Mouse (Mus musculus) limb, embryonic 12.5 days (tissue): Measurements from ENCODE around the gene Ulk2. TPM values are rescaled to one million over a fixed set of nuclear protein-coding genes. Genes with fewer than 3 reads are reported as not detected.

Experiments used
- ATAC-seq: fragments of 200-750 bp; cut with Nextera tagmentation; 2 replicates; pipeline ENCODE4 v1.8.0; 2017; ENCODE audit warnings: low read depth, moderate TSS enrichment; ENCODE audit not compliant: insufficient number of reproducible peaks, insufficient read depth, low FRiP score, low TSS enrichment
- H3K27ac ChIP-seq: fragments of 300-500 bp; sonication (generic); 2 replicates; pipeline ENCODE4 v1.5.1; 2016; ENCODE audit warnings: mild to moderate bottlenecking, moderate library complexity
- H3K27me3 ChIP-seq: fragments of 300-500 bp; sonication (generic); 2 replicates; pipeline ENCODE4 v1.6.1; 2016; ENCODE audit warnings: mild to moderate bottlenecking, moderate library complexity
- H3K36me3 ChIP-seq: fragments of 300-500 bp; sonication (generic); 2 replicates; pipeline ENCODE4 v1.6.1; 2016; ENCODE audit warnings: mild to moderate bottlenecking, moderate library complexity
- H3K4me1 ChIP-seq: fragments of 300-500 bp; sonication (generic); replicated peaks from 2 replicates; pipeline ENCODE4 v1.6.1; 2016
- H3K4me2 ChIP-seq: fragments of 300-500 bp; sonication (generic); 2 replicates; pipeline ENCODE4 v1.6.1; 2016; ENCODE audit warnings: mild to moderate bottlenecking, moderate library complexity
- H3K4me3 ChIP-seq: fragments of 300-500 bp; sonication (generic); replicated peaks from 2 replicates; pipeline ENCODE4 v1.5.1; 2016; ENCODE audit warnings: mild to moderate bottlenecking
- H3K9ac ChIP-seq: fragments of 300-500 bp; sonication (generic); replicated peaks from 2 replicates; pipeline ENCODE4 v1.6.1; 2016; ENCODE audit warnings: mild to moderate bottlenecking, moderate library complexity
- H3K9me3 ChIP-seq: fragments of 300-500 bp; sonication (generic); 2 replicates; pipeline ENCODE4 v1.6.1; 2016; ENCODE audit warnings: mild to moderate bottlenecking, moderate library complexity
- WGBS: fragments of 180-500 bp; shearing (Covaris S2); methylation state at CpG from one replicate; pipeline ENCODE4 v1.1.7; 2016; 5-methylcytosine and 5-hydroxymethylcytosine counted together
- polyA plus RNA-seq: library from polyadenylated mRNA; unstranded; fragments of >200 nt; fragmentation: Nextera tagmentation; extraction: Ambion mirVana; gene quantifications from 2 replicates; pipeline ENCODE4 v1.2.1, GENCODE M21; 2016

The Ulk2 gene
- polyA plus RNA-seq, 1 experiment from 2014 or later: 19.7 TPM

DNA sequence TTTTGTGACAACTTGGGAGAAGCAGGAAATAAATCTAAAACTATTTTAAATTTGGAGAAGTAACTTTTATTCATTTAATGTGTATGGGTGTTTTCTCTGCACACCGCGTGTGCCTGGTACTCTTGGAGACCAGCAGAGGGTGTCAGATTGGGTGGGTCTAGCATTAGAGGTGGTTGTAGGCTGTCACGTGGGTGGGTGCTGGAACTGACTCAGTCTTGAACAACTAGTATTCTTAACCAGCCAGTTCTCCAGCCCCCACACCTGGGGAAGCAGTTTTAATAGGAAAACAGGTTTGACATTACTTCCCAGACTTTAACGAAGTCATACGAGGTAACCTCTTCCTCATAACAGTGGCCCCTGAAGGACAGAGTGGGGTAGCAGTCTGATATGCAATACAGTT lies 94.4 kb downstream of the Ulk2 start:
- H3K9me3 ChIP-seq: no peaks in the 10 kb centered on the region
- H3K27ac ChIP-seq: no peak overlapping the region
- no peak for ATAC-seq
- H3K27me3 ChIP-seq: no peaks in the 10 kb centered on the region
- peak overlapping the region; percentile 58 for H3K4me3 ChIP-seq
- H3K9ac ChIP-seq: no peak overlapping the region
- peak overlapping the region; percentile 67 for H3K4me2 ChIP-seq
- peaks cover 7% of the 10 kb centered on the region for H3K4me1 ChIP-seq
- peaks cover 17% of the 10 kb centered on the region; the same call in 1 of the 2 replicates for H3K36me3 ChIP-seq
- 71% methylated on average over 5 of the region's 5 CpGs for WGBS

DNA sequence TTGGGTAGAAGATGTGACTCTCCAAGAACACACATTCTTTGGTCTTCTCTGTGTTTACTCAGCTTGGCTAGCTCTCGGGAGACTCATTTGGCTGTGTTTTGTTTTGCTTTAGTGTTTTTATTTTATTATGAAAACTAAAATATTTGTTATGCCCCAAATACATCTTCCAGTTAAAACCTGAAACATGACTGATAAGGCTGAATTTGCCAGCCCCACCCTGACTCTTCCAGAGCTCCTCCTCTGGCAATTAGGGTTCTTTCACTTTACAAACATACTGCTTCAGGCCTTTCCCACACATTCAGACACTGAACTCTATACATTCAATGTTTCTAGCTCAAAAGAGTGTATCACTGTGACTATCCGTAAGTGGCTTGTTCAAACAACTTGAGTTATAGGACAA lies 97.7 kb downstream of the Ulk2 start:
- no peak overlapping the region for H3K4me2 ChIP-seq
- peaks cover 7% of the 10 kb centered on the region for H3K4me1 ChIP-seq
- ATAC-seq: no peak
- 92% methylated on average over 2 of the region's 2 CpGs for WGBS
- H3K27ac ChIP-seq: no peak overlapping the region
- no peak overlapping the region for H3K9ac ChIP-seq
- no peak overlapping the region for H3K4me3 ChIP-seq
- no peaks in the 10 kb centered on the region for H3K9me3 ChIP-seq
- no peaks in the 10 kb centered on the region for H3K27me3 ChIP-seq
- peaks cover 47% of the 10 kb centered on the region for H3K36me3 ChIP-seq

DNA sequence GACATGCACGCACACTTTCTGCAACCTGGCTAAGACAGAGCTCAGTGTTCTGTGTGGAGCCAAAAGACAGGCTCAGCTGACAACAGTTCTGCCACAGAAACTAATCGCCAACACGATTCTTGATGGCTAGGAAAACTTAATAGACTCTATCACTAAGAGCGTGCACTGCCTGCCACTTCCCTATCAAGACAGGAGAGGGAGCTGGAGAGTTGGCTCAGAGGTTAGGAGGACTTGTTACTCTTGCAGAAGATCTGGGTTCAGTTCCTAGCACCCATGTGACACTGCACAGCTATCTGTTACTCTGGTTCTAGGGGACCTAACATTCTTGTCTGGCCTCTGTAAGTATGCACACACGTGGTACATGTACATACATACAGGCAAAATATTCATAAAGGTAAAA lies 103.3 kb downstream of the Ulk2 start:
- no peak overlapping the region for H3K4me3 ChIP-seq
- H3K27me3 ChIP-seq: no peaks in the 10 kb centered on the region
- H3K4me2 ChIP-seq: no peak overlapping the region
- no peaks in the 10 kb centered on the region for H3K9me3 ChIP-seq
- WGBS: 84% methylated on average over 5 of the region's 5 CpGs
- no peak overlapping the region for H3K27ac ChIP-seq
- peaks cover 92% of the 10 kb centered on the region for H3K36me3 ChIP-seq
- no peak overlapping the region for H3K9ac ChIP-seq
- H3K4me1 ChIP-seq: no peaks in the 10 kb centered on the region
- no peak for ATAC-seq

DNA sequence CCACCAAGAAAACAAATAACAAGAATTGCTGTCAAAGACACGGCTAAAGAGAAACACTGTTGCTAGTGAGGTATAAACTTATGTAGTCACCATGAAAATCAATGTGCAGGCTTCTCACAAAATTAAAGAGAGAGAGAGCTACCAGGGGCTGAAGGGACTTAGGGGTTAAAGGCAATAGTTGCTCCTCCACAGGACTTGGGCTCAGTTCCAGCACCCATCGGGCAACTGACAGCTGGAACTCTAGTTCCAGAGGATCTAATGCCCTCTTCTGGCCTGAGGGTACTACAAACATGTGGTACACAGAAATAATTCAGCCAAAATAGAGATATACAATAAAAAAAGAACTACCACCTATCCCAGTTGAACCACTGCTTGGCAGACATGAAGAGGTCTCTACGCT lies 107.7 kb downstream of the Ulk2 start:
- Histone ChIP-seq H3K27ac (no peak overlapping the region), H3K9me3 (no peaks in the 10 kb centered on the region), H3K4me1 (no peaks in the 10 kb centered on the region), H3K4me2 (no peak overlapping the region), H3K36me3 (peaks cover 91% of the 10 kb centered on the region), H3K9ac (no peak overlapping the region), H3K4me3 (no peak overlapping the region), H3K27me3 (no peaks in the 10 kb centered on the region)
- ATAC-seq: no peak
- 73% methylated on average over 3 of the region's 3 CpGs for WGBS

DNA sequence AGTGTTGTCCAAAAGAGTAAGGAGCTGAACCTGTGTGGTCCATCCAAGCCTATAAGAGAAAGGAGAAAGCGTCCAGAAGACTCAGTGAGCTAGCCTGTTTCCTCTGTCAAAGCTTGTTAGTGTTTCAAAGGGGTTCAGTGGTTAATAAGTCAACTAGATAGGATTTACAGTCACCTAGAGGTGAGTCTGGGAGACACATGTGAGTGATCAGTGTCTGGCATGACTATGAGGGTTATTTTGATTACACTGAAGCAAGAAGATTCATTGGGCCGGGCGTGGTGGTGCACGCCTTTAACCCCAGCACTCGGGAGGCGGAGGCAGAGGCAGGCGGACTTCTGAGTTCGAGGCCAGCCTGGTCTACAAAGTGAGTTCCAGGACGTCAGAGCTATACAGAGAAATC lies 109.1 kb downstream of the Ulk2 start:
- H3K36me3 ChIP-seq: peaks cover 91% of the 10 kb centered on the region
- H3K9ac ChIP-seq: no peak overlapping the region
- no peaks in the 10 kb centered on the region for H3K4me1 ChIP-seq
- H3K9me3 ChIP-seq: no peaks in the 10 kb centered on the region
- no peak for ATAC-seq
- no peak overlapping the region for H3K4me3 ChIP-seq
- no peaks in the 10 kb centered on the region for H3K27me3 ChIP-seq
- H3K27ac ChIP-seq: no peak overlapping the region
- WGBS: 89% methylated on average over 9 of the region's 9 CpGs
- no peak overlapping the region for H3K4me2 ChIP-seq

DNA sequence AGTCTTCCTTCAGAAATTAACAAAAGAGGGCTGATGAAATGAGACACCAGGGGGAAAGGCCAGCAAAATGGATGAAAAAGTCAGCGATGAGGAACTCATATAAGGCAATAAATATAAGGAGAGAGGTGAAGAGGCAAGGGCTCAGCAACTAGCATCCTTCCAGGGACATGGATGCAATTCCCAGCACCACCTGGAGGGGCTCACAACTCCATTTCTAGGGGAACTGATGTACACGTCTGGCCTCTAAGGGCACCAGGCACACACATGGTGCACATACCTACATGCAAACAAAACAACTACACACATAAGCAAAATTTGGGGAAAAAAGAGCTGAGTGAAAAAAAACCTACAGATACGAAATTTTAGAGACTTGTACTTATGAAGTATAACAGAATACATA lies 110.4 kb downstream of the Ulk2 start:
- Histone ChIP-seq H3K36me3 (peaks cover 91% of the 10 kb centered on the region), H3K9ac (no peak overlapping the region), H3K4me3 (no peak overlapping the region), H3K27me3 (no peaks in the 10 kb centered on the region), H3K4me1 (no peaks in the 10 kb centered on the region), H3K4me2 (no peak overlapping the region), H3K9me3 (no peaks in the 10 kb centered on the region), H3K27ac (no peak overlapping the region)
- 70% methylated on average over 3 of the region's 3 CpGs for WGBS
- no peak for ATAC-seq

DNA sequence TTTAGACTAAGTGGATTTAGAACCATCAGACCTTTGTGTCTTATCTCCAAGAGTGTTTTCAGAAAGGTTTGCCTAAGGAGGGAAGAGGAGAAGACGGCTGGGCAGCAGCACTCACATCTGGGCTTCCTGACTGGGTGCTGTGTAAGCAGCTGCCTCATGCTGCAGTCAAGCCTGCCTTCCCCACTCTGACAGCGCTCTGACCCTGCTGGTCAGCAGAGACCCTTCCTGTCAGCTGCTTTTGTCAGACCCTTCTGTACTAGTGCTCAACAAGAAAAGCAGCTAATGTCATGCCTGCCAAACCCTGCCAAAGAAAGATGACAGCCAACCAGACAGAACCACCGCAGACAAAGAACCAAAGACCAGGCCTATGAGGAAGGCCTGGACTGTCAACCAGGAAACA lies 111.1 kb downstream of the Ulk2 start:
- WGBS: 90% methylated on average over 3 of the region's 3 CpGs
- no peak for ATAC-seq
- no peaks in the 10 kb centered on the region for H3K9me3 ChIP-seq
- no peaks in the 10 kb centered on the region for H3K4me1 ChIP-seq
- no peak overlapping the region for H3K4me3 ChIP-seq
- no peaks in the 10 kb centered on the region for H3K27me3 ChIP-seq
- no peak overlapping the region for H3K9ac ChIP-seq
- H3K36me3 ChIP-seq: peaks cover 91% of the 10 kb centered on the region
- H3K4me2 ChIP-seq: no peak overlapping the region
- no peak overlapping the region for H3K27ac ChIP-seq

DNA sequence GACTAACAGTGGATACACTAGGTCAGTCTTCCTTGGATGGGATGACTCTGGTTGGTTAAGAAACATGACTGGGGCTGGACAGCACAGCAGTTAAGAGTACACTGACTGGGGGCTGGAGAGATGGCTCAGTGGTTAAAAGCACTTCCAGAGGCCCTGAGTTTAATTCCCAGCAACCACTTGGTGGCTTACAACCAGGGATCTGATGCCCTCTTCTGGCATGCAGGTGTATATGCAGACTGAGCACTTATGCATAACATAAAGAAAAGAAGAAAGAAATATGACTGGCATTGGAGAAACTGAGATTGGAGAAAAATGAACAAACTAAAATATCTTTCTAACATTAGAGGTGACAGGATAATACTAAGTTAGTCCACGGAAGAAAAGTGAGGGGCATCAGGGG lies 114.4 kb downstream of the Ulk2 start:
- WGBS: 92% methylated on average over 1 of the region's 1 CpGs
- H3K4me2 ChIP-seq: no peak overlapping the region
- no peaks in the 10 kb centered on the region for H3K9me3 ChIP-seq
- H3K4me3 ChIP-seq: no peak overlapping the region
- no peak overlapping the region for H3K27ac ChIP-seq
- H3K27me3 ChIP-seq: no peaks in the 10 kb centered on the region
- H3K9ac ChIP-seq: no peak overlapping the region
- no peak for ATAC-seq
- H3K4me1 ChIP-seq: no peaks in the 10 kb centered on the region
- peaks cover 95% of the 10 kb centered on the region for H3K36me3 ChIP-seq

DNA sequence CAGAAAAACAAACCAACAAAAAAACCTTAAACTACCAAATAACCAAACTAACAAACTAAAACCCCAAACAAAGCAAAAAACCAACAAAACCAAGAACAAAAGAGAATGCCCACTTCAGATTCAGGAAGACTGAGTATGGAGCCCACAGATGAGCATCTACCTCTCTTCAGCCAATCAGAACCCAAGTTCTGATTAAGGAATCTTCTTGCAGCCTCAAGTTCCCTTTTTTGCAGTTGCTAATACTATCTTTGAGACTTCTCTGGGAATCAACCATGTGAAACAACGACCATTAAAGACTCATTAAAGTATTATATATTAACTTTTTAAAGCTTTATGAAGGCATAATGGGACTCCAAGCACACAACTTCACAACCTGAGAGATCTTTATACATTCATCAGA lies 117.6 kb downstream of the Ulk2 start:
- Histone ChIP-seq H3K4me2 (no peak overlapping the region), H3K4me1 (no peaks in the 10 kb centered on the region), H3K27ac (no peak overlapping the region), H3K9me3 (no peaks in the 10 kb centered on the region), H3K4me3 (no peak overlapping the region), H3K27me3 (no peaks in the 10 kb centered on the region), H3K36me3 (peaks cover 97% of the 10 kb centered on the region), H3K9ac (no peak overlapping the region)
- no peak for ATAC-seq
- WGBS: 78% methylated on average over 1 of the region's 1 CpGs

DNA sequence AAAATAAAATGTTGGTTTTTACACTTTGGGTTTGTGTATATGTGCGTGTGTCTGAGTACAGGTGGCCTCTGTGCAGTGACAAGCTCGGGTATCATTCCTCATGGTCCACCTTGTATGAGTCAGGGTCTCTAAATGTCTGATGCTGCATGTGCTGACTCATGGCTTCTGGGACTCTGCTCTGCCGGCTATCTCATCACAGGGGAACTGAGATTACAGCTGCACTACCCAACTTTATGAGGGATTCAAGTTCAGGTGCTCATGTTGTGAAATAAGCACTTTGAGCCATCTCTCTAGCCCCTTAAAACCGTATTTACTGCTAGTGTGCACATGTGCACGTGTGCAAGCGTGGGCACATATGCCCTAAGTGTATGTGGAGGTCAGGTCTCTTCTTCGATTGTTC lies 122.2 kb downstream of the Ulk2 start:
- Histone ChIP-seq H3K4me2 (no peak overlapping the region), H3K4me3 (no peak overlapping the region), H3K27ac (no peak overlapping the region), H3K9ac (no peak overlapping the region), H3K4me1 (no peaks in the 10 kb centered on the region), H3K9me3 (no peaks in the 10 kb centered on the region), H3K36me3 (peaks cover 95% of the 10 kb centered on the region), H3K27me3 (no peaks in the 10 kb centered on the region)
- WGBS: 94% methylated on average over 7 of the region's 7 CpGs
- ATAC-seq: no peak

DNA sequence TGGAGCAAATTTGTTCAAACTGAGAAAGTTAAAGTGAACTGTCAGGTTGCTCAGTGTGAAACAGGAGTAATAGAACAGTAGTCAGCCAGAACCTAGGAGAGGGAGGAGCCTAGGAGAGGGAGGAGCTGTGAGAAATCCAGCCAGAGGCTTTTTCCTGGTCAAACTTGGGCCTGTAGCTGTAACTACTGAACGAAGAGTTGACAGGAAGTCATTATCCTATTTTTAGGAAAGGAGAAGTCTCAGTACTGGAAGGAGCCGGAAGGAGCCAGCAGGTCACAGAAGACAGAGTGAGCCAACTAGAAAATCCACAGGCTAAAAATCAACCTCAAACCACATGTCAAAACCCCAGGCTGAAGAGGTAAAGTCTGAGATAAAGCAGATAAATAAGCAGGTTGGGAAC lies 126.8 kb downstream of the Ulk2 start:
- no peak overlapping the region for H3K4me3 ChIP-seq
- H3K9me3 ChIP-seq: no peaks in the 10 kb centered on the region
- H3K4me1 ChIP-seq: no peaks in the 10 kb centered on the region
- 70% methylated on average over 2 of the region's 2 CpGs for WGBS
- no peak overlapping the region for H3K9ac ChIP-seq
- H3K4me2 ChIP-seq: no peak overlapping the region
- peaks cover 64% of the 10 kb centered on the region for H3K36me3 ChIP-seq
- ATAC-seq: no peak
- H3K27me3 ChIP-seq: no peaks in the 10 kb centered on the region
- no peak overlapping the region for H3K27ac ChIP-seq
